Mouse (Mus musculus): ENCODE results near the gene 9530003J23Rik. TPM values are rescaled to one million over a fixed set of nuclear protein-coding genes. Genes with fewer than 3 reads are reported as not detected.
"Not testable (repeated sequence)": the region's sequence is repeated elsewhere in the genome, so short reads cannot be mapped to it uniquely, and the experiment has no call there.

Gene 9530003J23Rik
- polyA plus RNA-seq, 1 experiment from 2014 or later, result not detected

GRCm38 (mm10) chr10:117223758-117224101 lies 14.8 kb downstream of the 9530003J23Rik start:
- Histone ChIP-seq H3K9ac (peak overlapping the region; percentile 93), H3K27ac (replicated peaks) (peak overlapping the region; percentile 99), H3K4me1 (replicated peaks) (peaks cover 24% of the 10 kb centered on the region), H3K36me3 (peaks cover 35% of the 10 kb centered on the region), H3K4me2 (peak overlapping the region; percentile 92), H3K9me3 (no peaks in the 10 kb centered on the region), H3K27me3 (no peaks in the 10 kb centered on the region), H3K4me3 (peak overlapping the region; percentile 74)
- ATAC-seq (ENCODE audit: low read depth), result peak; percentile 64
- under 1% methylated on average over 9 of the region's 9 CpGs for WGBS

GRCm38 (mm10) chr10:117222821-117223220 lies 15.7 kb downstream of the 9530003J23Rik start:
- Histone ChIP-seq H3K9me3 (no peaks in the 10 kb centered on the region), H3K27me3 (no peaks in the 10 kb centered on the region), H3K4me1 (replicated peaks) (peaks cover 24% of the 10 kb centered on the region), H3K36me3 (peaks cover 44% of the 10 kb centered on the region), H3K9ac (0 out of 2 replicates have a peak overlapping the region, but pooled peaks have one; percentile 93), H3K4me2 (peak overlapping the region; percentile 92), H3K27ac (replicated peaks) (no peak overlapping the region), H3K4me3 (peak overlapping the region; percentile 74; the same call in 1 of the 2 replicates)
- WGBS, result 72% methylated on average over 3 of the region's 3 CpGs
- ATAC-seq (ENCODE audit: low read depth), result no peak

- no peak overlapping the region for H3K4me3 ChIP-seq
- H3K36me3 ChIP-seq, result peaks cover 82% of the 10 kb centered on the region
- no peak overlapping the region for H3K9ac ChIP-seq
- 94% methylated on average over 8 of the region's 8 CpGs for WGBS
- H3K4me1 ChIP-seq (replicated peaks), result peaks cover 13% of the 10 kb centered on the region
- no peak for ATAC-seq (ENCODE audit: low read depth)
- no peaks in the 10 kb centered on the region for H3K9me3 ChIP-seq
- H3K4me2 ChIP-seq, result no peak overlapping the region
- no peak overlapping the region for H3K27ac ChIP-seq (replicated peaks)
- no peaks in the 10 kb centered on the region for H3K27me3 ChIP-seq
Observed at GRCm38 (mm10) chr10:117218351-117218750, 20.2 kb downstream of the 9530003J23Rik start.

- Histone ChIP-seq H3K4me1 (replicated peaks) (peaks cover 3% of the 10 kb centered on the region; the same call in 1 of the 2 replicates), H3K36me3 (peaks cover 89% of the 10 kb centered on the region), H3K4me3 (no peak overlapping the region), H3K27ac (replicated peaks) (no peak overlapping the region), H3K9ac (no peak overlapping the region), H3K27me3 (no peaks in the 10 kb centered on the region), H3K9me3 (no peaks in the 10 kb centered on the region), H3K4me2 (no peak overlapping the region)
- 81% methylated on average over 20 of the region's 20 CpGs for WGBS
- ATAC-seq (ENCODE audit: low read depth), result no peak
Observed at GRCm38 (mm10) chr10:117217246-117217840, 21.2 kb downstream of the 9530003J23Rik start.

GRCm38 (mm10) chr10:117216793-117217192 lies 21.7 kb downstream of the 9530003J23Rik start:
- Histone ChIP-seq H3K4me3 (no peak overlapping the region), H3K36me3 (peaks cover 87% of the 10 kb centered on the region), H3K4me1 (replicated peaks) (no peaks in the 10 kb centered on the region), H3K27ac (replicated peaks) (no peak overlapping the region), H3K9me3 (no peaks in the 10 kb centered on the region), H3K9ac (no peak overlapping the region), H3K27me3 (no peaks in the 10 kb centered on the region), H3K4me2 (no peak overlapping the region)
- ATAC-seq (ENCODE audit: low read depth), result no peak
- WGBS, result 69% methylated on average over 5 of the region's 5 CpGs

GRCm38 (mm10) chr10:117216132-117216495 lies 22.4 kb downstream of the 9530003J23Rik start:
- Histone ChIP-seq H3K4me3 (no peak overlapping the region), H3K27ac (replicated peaks) (no peak overlapping the region), H3K36me3 (peaks cover 82% of the 10 kb centered on the region), H3K27me3 (no peaks in the 10 kb centered on the region), H3K9ac (no peak overlapping the region), H3K4me1 (replicated peaks) (no peaks in the 10 kb centered on the region), H3K4me2 (no peak overlapping the region), H3K9me3 (no peaks in the 10 kb centered on the region)
- no peak for ATAC-seq (ENCODE audit: low read depth)
- WGBS, result 95% methylated on average over 9 of the region's 9 CpGs

GRCm38 (mm10) chr10:117215409-117216131 lies 22.9 kb downstream of the 9530003J23Rik start:
- Histone ChIP-seq H3K27me3 (no peaks in the 10 kb centered on the region), H3K4me3 (no peak overlapping the region), H3K4me2 (no peak overlapping the region), H3K9ac (no peak overlapping the region), H3K36me3 (peaks cover 78% of the 10 kb centered on the region), H3K4me1 (replicated peaks) (no peaks in the 10 kb centered on the region), H3K9me3 (no peaks in the 10 kb centered on the region), H3K27ac (replicated peaks) (no peak overlapping the region)
- 92% methylated on average over 25 of the region's 25 CpGs for WGBS
- ATAC-seq (ENCODE audit: low read depth), result no peak

GRCm38 (mm10) chr10:117211023-117211422 lies 27.5 kb downstream of the 9530003J23Rik start:
- H3K27me3 ChIP-seq, result no peaks in the 10 kb centered on the region
- ATAC-seq (ENCODE audit: low read depth), result no peak
- 0 out of 2 replicates have a peak, but pooled peaks cover 2% of the 10 kb centered on the region for H3K4me1 ChIP-seq (replicated peaks)
- no peak overlapping the region for H3K9ac ChIP-seq
- H3K27ac ChIP-seq (replicated peaks), result no peak overlapping the region
- peaks cover 36% of the 10 kb centered on the region for H3K36me3 ChIP-seq
- no peak overlapping the region for H3K4me3 ChIP-seq
- no peaks in the 10 kb centered on the region for H3K9me3 ChIP-seq
- H3K4me2 ChIP-seq, result no peak overlapping the region
- 92% methylated on average over 6 of the region's 6 CpGs for WGBS

- WGBS, result 21% methylated on average over 11 of the region's 11 CpGs
- H3K36me3 ChIP-seq, result peaks cover 21% of the 10 kb centered on the region
- peak overlapping the region; percentile 22 for H3K4me3 ChIP-seq
- H3K4me1 ChIP-seq (replicated peaks), result 0 out of 2 replicates have a peak, but pooled peaks cover 2% of the 10 kb centered on the region
- no peaks in the 10 kb centered on the region for H3K27me3 ChIP-seq
- H3K27ac ChIP-seq (replicated peaks), result no peak overlapping the region
- H3K9me3 ChIP-seq, result no peaks in the 10 kb centered on the region
- peak overlapping the region; percentile 50 for H3K4me2 ChIP-seq
- peak; percentile 70 for ATAC-seq (ENCODE audit: low read depth)
- peak overlapping the region; percentile 52; the same call in 1 of the 2 replicates for H3K9ac ChIP-seq
Observed at GRCm38 (mm10) chr10:117209469-117209938, 29.0 kb downstream of the 9530003J23Rik start.

GRCm38 (mm10) chr10:117208787-117209186 lies 29.7 kb downstream of the 9530003J23Rik start:
- not testable (repeated sequence) for H3K4me3 ChIP-seq; H3K9ac ChIP-seq; H3K27ac ChIP-seq (replicated peaks); ATAC-seq (ENCODE audit: low read depth); H3K9me3 ChIP-seq; H3K4me1 ChIP-seq (replicated peaks); H3K27me3 ChIP-seq; H3K4me2 ChIP-seq
- whole genome bisulfite sequencing, result 94% methylated on average over 6 of the region's 6 CpGs
- peaks cover 16% of the 10 kb centered on the region for H3K36me3 ChIP-seq

- Histone ChIP-seq H3K4me2 (no peak overlapping the region), H3K27ac (replicated peaks) (no peak overlapping the region), H3K27me3 (no peaks in the 10 kb centered on the region), H3K4me1 (replicated peaks) (0 out of 2 replicates have a peak, but pooled peaks cover 2% of the 10 kb centered on the region), H3K9ac (no peak overlapping the region), H3K9me3 (no peaks in the 10 kb centered on the region), H3K36me3 (peaks cover 14% of the 10 kb centered on the region), H3K4me3 (no peak overlapping the region)
- WGBS, result 66% methylated on average over 15 of the region's 15 CpGs
- no peak for ATAC-seq (ENCODE audit: low read depth)
Observed at GRCm38 (mm10) chr10:117208221-117208620, 30.3 kb downstream of the 9530003J23Rik start.

GRCm38 (mm10) chr10:117206070-117206469 lies 32.4 kb downstream of the 9530003J23Rik start:
- no peaks in the 10 kb centered on the region for H3K27me3 ChIP-seq
- H3K36me3 ChIP-seq, result no peaks in the 10 kb centered on the region
- no peak overlapping the region for H3K4me2 ChIP-seq
- no peak overlapping the region for H3K27ac ChIP-seq (replicated peaks)
- H3K9ac ChIP-seq, result no peak overlapping the region
- ATAC-seq (ENCODE audit: low read depth), result no peak
- 0 out of 2 replicates have a peak, but pooled peaks cover 2% of the 10 kb centered on the region for H3K4me1 ChIP-seq (replicated peaks)
- 95% methylated on average over 3 of the region's 3 CpGs for WGBS
- no peak overlapping the region for H3K4me3 ChIP-seq
- H3K9me3 ChIP-seq, result no peaks in the 10 kb centered on the region

Measured in neural tube, embryonic 13.5 days (tissue).